Mouse (Mus musculus): ENCODE results near the gene Pnpla2.

GRCm38 (mm10) chr7:141454967-141455551, at the start of gene Pnpla2:
- TF ChIP-seq POLR2A (IDR thresholded peaks at IDR 0.05; ENCODE audit: insufficient read depth, low read depth, low read length) (peak; percentile 73), CTCF (IDR thresholded peaks at IDR 0.05; ENCODE audit: insufficient read depth, low read depth, low read length) (no peak)
